Mouse (Mus musculus): Measurements from ENCODE around the gene Epas1.

Gene Epas1

GRCm38 (mm10) chr17:86753130-86753821, at the start of gene Epas1:
Epas1 (plus strand) TSS chr17:86753700.
- DNase-seq (ENCODE audit: low spot score): peak; percentile 92

- no peak for DNase-seq (ENCODE audit: low spot score)
Observed at GRCm38 (mm10) chr17:86705236-86705635, 48.3 kb upstream of the Epas1 start.

GRCm38 (mm10) chr17:86706467-86706866, 47.0 kb upstream of the Epas1 start:
- DNase-seq (ENCODE audit: low spot score): no peak

GRCm38 (mm10) chr17:86709803-86710202, 43.7 kb upstream of the Epas1 start:
- DNase-seq (ENCODE audit: low spot score): no peak

- DNase-seq (ENCODE audit: low spot score): no peak
Observed at GRCm38 (mm10) chr17:86710379-86710778, 43.1 kb upstream of the Epas1 start.

GRCm38 (mm10) chr17:86711949-86712348, 41.6 kb upstream of the Epas1 start:
- no peak for DNase-seq (ENCODE audit: low spot score)

- DNase-seq (ENCODE audit: low spot score): no peak
Observed at GRCm38 (mm10) chr17:86712601-86713000, 40.9 kb upstream of the Epas1 start.

GRCm38 (mm10) chr17:86713591-86713990, 39.9 kb upstream of the Epas1 start:
- DNase-seq (ENCODE audit: low spot score): peak; percentile 51

GRCm38 (mm10) chr17:86724786-86725415, 28.6 kb upstream of the Epas1 start:
- no peak for DNase-seq (ENCODE audit: low spot score)

- no peak for DNase-seq (ENCODE audit: low spot score)
Observed at GRCm38 (mm10) chr17:86726480-86726879, 27.0 kb upstream of the Epas1 start.

- no peak for DNase-seq (ENCODE audit: low spot score)
Observed at GRCm38 (mm10) chr17:86727031-86727430, 26.5 kb upstream of the Epas1 start.

- DNase-seq (ENCODE audit: low spot score): no peak
Observed at GRCm38 (mm10) chr17:86731273-86731672, 22.2 kb upstream of the Epas1 start.

- peak; percentile 96 for DNase-seq (ENCODE audit: low spot score)
Observed at GRCm38 (mm10) chr17:86732024-86732423, 21.5 kb upstream of the Epas1 start.

- no peak for DNase-seq (ENCODE audit: low spot score)
Observed at GRCm38 (mm10) chr17:86732522-86732921, 21.0 kb upstream of the Epas1 start.

- peak; percentile 62 for DNase-seq (ENCODE audit: low spot score)
Observed at GRCm38 (mm10) chr17:86733644-86734043, 19.9 kb upstream of the Epas1 start.

GRCm38 (mm10) chr17:86738477-86738876, 15.0 kb upstream of the Epas1 start:
- no peak for DNase-seq (ENCODE audit: low spot score)

GRCm38 (mm10) chr17:86743351-86743941, 10.1 kb upstream of the Epas1 start:
- DNase-seq (ENCODE audit: low spot score): no peak

GRCm38 (mm10) chr17:86744943-86745342, 8.6 kb upstream of the Epas1 start:
- no peak for DNase-seq (ENCODE audit: low spot score)

GRCm38 (mm10) chr17:86751373-86751871, 2.1 kb upstream of the Epas1 start:
- no peak for DNase-seq (ENCODE audit: low spot score)

- peak; percentile 87 for DNase-seq (ENCODE audit: low spot score)
Observed at GRCm38 (mm10) chr17:86753931-86754805, 668 bp downstream of the Epas1 start.

GRCm38 (mm10) chr17:86754806-86755571, 1.5 kb downstream of the Epas1 start:
- DNase-seq (ENCODE audit: low spot score): no peak
